Mouse (Mus musculus) spleen, adult 2 months (tissue): Measurements from ENCODE around the gene Gm20388.

Source experiments
- CTCF ChIP-seq: fragments of 200-500 bp; IDR thresholded peaks from 2 replicates; pipeline ENCODE4 v1.5.1; 2011; ENCODE audit warnings: mild to moderate bottlenecking, inconsistent platforms; ENCODE audit not compliant: insufficient read depth, insufficient read length, insufficient replicate concordance; ENCODE audit errors: extremely low read depth
- POLR2A ChIP-seq: fragments of 200-500 bp; IDR thresholded peaks from 2 replicates; pipeline ENCODE4 v1.6.1; 2011; ENCODE audit warnings: low read depth, low read length, inconsistent platforms

GRCm38 (mm10) chr8:123518172-123518571 is 3607.5 kb downstream of the Gm20388 start:
- TF ChIP-seq POLR2A (no peak), CTCF (no peak)
